Mouse (Mus musculus) bone marrow macrophage, adult 2 months (primary cell): Measurements from ENCODE around the gene Prkce.

Source experiments
- CTCF ChIP-seq: IDR thresholded peaks from 2 replicates; pipeline ENCODE4 v1.5.1; 2012; ENCODE audit warnings: low read depth, mild to moderate bottlenecking, low read length, moderate library complexity
- POLR2A ChIP-seq: IDR thresholded peaks from 2 replicates; pipeline ENCODE4 v1.6.1; 2012; ENCODE audit warnings: mild to moderate bottlenecking, low read depth, low read length, borderline replicate concordance

DNA sequence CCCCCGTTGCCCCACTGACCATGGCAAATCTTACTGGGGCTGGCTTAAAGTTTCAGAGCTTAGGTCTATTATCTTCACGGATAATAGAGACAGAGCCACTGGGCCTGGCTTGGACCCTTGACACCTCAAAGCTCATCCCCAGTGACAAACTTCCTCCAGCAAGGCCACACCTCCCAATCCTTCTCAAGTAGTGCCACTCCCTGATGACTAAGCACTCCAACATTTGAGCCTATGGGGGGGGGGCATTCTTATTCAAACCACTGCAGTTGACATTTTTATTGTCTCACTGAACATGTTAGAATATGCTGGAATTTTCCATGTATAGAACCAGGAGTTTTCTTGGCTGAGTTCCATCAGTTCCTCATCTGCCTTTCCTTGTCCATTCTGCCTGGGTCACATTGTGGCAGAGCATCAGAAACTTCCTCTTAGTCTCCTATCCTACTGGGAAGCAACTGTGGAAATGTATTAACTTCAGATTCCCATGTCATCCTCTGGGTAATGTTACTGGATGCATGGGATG is 523.3 kb downstream of the Prkce start:
- TF ChIP-seq CTCF: no peak
- no peak for TF ChIP-seq POLR2A
